Mouse (Mus musculus): Measurements from ENCODE around the gene Lsm2. TPM values are rescaled to one million over a fixed set of nuclear protein-coding genes. Genes with fewer than 3 reads are reported as not detected.
A peak's percentile ranks its signal among the peaks of the same experiment; 100 is the strongest.

Lsm2 gene
- polyA plus RNA-seq, 1 experiment from 2014 or later: 238 TPM

DNA sequence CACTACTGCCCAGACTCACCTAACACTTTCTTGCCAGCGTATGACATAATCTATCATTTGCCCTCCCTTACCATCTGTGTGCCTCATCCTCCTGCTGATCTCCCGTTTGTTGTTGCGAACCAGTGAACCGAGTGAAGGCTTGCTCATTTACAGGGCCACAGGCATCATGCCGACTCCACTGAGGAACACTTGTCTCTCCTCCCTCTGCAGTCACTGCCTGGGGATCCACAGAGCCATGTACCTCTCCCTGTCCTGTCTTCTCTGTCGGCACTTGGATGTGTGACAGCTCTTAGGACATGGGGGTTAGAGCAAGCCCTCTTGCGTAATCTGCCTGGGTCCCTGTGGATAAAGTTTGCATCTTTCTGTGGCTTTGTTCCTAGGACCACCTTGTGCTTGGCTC lies 27.9 kb downstream of the Lsm2 start:
- Histone ChIP-seq H3K4me1 (no peaks in the 10 kb centered on the region), H3K4me2 (no peak overlapping the region), H3K9ac (no peak overlapping the region), H3K36me3 (replicated peaks) (peaks cover 95% of the 10 kb centered on the region), H3K27ac (no peak overlapping the region), H3K4me3 (replicated peaks) (no peak overlapping the region), H3K9me3 (no peaks in the 10 kb centered on the region), H3K27me3 (no peaks in the 10 kb centered on the region)
- no peak for ATAC-seq (ENCODE audit: low FRiP score)
- WGBS: 89% methylated on average over 7 of the region's 7 CpGs

GRCm38 (mm10) chr17:35011440-35011839 lies 29.8 kb downstream of the Lsm2 start:
- no peak for ATAC-seq (ENCODE audit: low FRiP score)
- no peak overlapping the region for H3K9ac ChIP-seq
- WGBS: 94% methylated on average over 8 of the region's 8 CpGs
- no peaks in the 10 kb centered on the region for H3K27me3 ChIP-seq
- no peak overlapping the region for H3K4me2 ChIP-seq
- no peak overlapping the region for H3K4me3 ChIP-seq (replicated peaks)
- H3K4me1 ChIP-seq: 0 out of 2 replicates have a peak, but pooled peaks cover 2% of the 10 kb centered on the region
- no peaks in the 10 kb centered on the region for H3K9me3 ChIP-seq
- H3K27ac ChIP-seq: no peak overlapping the region
- H3K36me3 ChIP-seq (replicated peaks): peaks cover 97% of the 10 kb centered on the region

DNA sequence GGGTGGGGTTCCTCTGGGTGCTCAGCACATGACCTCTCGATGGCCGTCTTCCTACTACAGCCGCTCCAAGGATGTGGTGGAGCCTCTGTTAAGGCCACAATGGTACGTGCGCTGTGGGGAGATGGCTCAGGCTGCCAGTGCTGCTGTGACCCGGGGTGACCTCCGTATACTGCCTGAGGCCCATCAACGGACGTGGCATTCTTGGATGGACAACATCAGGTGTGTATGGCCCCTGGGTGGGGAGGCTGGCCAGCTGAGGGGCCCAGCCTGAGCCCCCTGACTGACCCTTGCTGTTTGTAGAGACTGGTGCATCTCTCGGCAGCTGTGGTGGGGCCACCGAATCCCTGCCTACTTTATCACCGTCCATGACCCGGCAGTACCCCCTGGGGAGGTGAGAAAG lies 30.8 kb downstream of the Lsm2 start:
- ATAC-seq (ENCODE audit: low FRiP score): no peak
- Histone ChIP-seq H3K4me1 (0 out of 2 replicates have a peak, but pooled peaks cover 2% of the 10 kb centered on the region), H3K4me2 (no peak overlapping the region), H3K27me3 (no peaks in the 10 kb centered on the region), H3K4me3 (replicated peaks) (no peak overlapping the region), H3K9ac (no peak overlapping the region), H3K27ac (no peak overlapping the region), H3K9me3 (no peaks in the 10 kb centered on the region), H3K36me3 (replicated peaks) (peaks cover 98% of the 10 kb centered on the region)
- WGBS: 89% methylated on average over 13 of the region's 13 CpGs

DNA sequence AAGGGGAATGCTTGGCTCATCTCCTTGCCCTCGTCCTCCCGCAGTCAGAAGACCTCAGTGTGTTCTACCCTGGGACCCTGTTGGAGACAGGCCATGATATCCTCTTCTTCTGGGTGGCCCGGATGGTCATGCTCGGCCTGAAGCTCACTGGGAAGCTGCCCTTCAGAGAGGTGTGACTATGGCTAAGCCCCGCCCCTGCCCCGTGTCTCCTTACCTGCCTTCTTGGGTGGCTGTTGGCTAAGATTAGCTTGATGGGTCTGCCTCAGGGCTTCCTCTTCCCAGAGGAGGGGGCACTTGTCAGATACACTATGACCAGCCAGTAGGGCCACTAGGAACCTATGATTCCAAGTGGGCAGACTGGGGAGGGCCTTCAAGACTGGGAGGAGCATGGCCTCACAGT lies 31.6 kb downstream of the Lsm2 start:
- no peaks in the 10 kb centered on the region for H3K27me3 ChIP-seq
- H3K9me3 ChIP-seq: no peaks in the 10 kb centered on the region
- no peak for ATAC-seq (ENCODE audit: low FRiP score)
- no peak overlapping the region for H3K9ac ChIP-seq
- no peak overlapping the region for H3K4me2 ChIP-seq
- H3K36me3 ChIP-seq (replicated peaks): peaks cover 91% of the 10 kb centered on the region
- H3K4me1 ChIP-seq: 0 out of 2 replicates have a peak, but pooled peaks cover 2% of the 10 kb centered on the region
- WGBS: 87% methylated on average over 6 of the region's 6 CpGs
- H3K4me3 ChIP-seq (replicated peaks): no peak overlapping the region
- no peak overlapping the region for H3K27ac ChIP-seq

- Histone ChIP-seq H3K9me3 (no peaks in the 10 kb centered on the region), H3K27ac (no peak overlapping the region), H3K4me3 (replicated peaks) (no peak overlapping the region), H3K27me3 (no peaks in the 10 kb centered on the region), H3K9ac (no peak overlapping the region), H3K4me2 (no peak overlapping the region), H3K4me1 (0 out of 2 replicates have a peak, but pooled peaks cover 2% of the 10 kb centered on the region), H3K36me3 (replicated peaks) (peaks cover 72% of the 10 kb centered on the region)
- no peak for ATAC-seq (ENCODE audit: low FRiP score)
- 92% methylated on average over 16 of the region's 16 CpGs for WGBS
Measured at GRCm38 (mm10) chr17:35015296-35015695, 33.6 kb downstream of the Lsm2 start.

DNA sequence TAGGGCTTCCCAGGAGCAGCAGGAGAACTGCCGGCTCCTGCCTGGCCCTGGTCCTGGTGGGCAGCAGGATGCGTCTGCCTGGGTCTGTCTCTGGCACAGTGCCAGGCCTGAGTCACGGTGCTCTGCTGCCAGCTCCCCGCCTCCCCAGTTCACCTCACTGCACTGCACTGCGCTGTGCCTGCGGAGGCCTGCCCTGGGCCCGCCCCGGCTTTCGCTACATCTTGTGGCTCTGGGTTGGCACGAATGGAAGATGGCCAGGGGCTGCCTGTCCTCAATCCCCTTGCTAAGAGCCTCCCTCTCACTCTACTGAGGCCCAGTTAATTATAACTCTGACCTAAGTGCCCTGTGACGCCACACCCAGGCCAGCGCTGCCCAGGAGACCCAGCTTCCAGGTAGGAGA lies 34.7 kb downstream of the Lsm2 start, which contains the start of gene Vwa7:
Vwa7 (plus strand) TSS at position 204 of the 400 bp plus-strand sequence.
- peak; percentile 31; the same call in 1 of the 2 replicates for ATAC-seq (ENCODE audit: low FRiP score)
- WGBS: 62% methylated on average over 12 of the region's 12 CpGs
- Histone ChIP-seq H3K9ac (no peak within 1 kb of the TSS), H3K36me3 (replicated peaks) (peaks cover 61% of the 10 kb centered on the region), H3K4me1 (peaks cover 8% of the 10 kb centered on the region), H3K27ac (peak within 1 kb of the TSS; percentile 46; the same call in 1 of the 2 replicates), H3K4me3 (replicated peaks) (0 out of 2 replicates have a peak within 1 kb of the TSS, but pooled peaks have one; percentile 0), H3K27me3 (no peaks in the 10 kb centered on the region), H3K9me3 (no peaks in the 10 kb centered on the region), H3K4me2 (no peak within 1 kb of the TSS)

DNA sequence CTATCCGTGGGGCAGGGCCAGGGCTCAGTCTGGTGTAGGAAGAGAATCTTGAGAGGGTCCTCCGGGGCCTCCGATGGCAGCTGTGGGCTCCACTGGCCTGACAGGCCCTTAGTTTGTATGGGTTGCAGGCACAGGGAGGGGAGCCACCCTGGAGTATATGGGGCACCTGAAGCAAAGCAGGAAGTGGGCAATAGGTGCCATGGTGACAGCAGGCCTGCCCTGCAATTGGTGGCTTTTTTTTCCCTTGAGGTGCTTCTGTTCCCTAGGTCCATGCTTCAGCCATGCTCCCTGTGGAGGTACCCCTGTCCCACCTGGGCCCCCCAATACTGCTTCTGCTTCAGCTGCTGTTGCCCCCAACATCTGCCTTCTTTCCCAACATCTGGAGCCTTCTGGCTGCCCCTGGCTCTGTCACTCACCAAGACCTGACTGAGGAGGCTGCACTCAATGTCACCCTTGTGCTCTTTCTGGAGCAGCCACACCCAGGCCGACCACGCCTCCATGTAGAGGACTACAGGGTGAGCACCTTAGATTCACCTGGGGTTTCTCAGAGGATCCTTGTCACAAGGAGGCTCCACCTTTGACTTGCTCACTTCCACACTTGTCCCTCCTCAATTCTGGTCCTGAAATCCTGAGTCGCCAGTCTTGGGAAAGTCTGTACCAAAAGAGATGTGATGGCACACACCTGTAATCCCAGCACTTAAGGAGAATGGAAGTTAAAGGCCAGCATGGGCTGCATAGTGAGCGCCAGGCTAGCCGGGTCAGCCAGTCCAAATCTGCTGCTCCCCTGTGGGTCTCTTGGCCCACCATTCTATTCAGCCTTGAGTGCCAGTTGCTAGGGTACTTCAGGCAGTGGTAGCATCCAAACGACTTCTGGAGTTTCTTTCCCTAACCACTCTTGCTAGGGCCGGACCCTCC lies 35.4 kb downstream of the Lsm2 start:
- H3K4me1 ChIP-seq: peaks cover 14% of the 10 kb centered on the region
- H3K27me3 ChIP-seq: no peaks in the 10 kb centered on the region
- H3K4me2 ChIP-seq: no peak overlapping the region
- H3K4me3 ChIP-seq (replicated peaks): no peak overlapping the region
- WGBS: 79% methylated on average over 10 of the region's 10 CpGs
- no peak for ATAC-seq (ENCODE audit: low FRiP score)
- H3K27ac ChIP-seq: peak overlapping the region; percentile 46; the same call in 1 of the 2 replicates
- no peak overlapping the region for H3K9ac ChIP-seq
- H3K9me3 ChIP-seq: no peaks in the 10 kb centered on the region
- peaks cover 54% of the 10 kb centered on the region for H3K36me3 ChIP-seq (replicated peaks)

- Histone ChIP-seq H3K4me2 (no peak overlapping the region), H3K4me1 (peaks cover 14% of the 10 kb centered on the region), H3K4me3 (replicated peaks) (no peak overlapping the region), H3K27ac (no peak overlapping the region), H3K9me3 (no peaks in the 10 kb centered on the region), H3K27me3 (no peaks in the 10 kb centered on the region), H3K9ac (no peak overlapping the region), H3K36me3 (replicated peaks) (peaks cover 48% of the 10 kb centered on the region)
- WGBS: 75% methylated on average over 14 of the region's 14 CpGs
- ATAC-seq (ENCODE audit: low FRiP score): no peak
Measured at GRCm38 (mm10) chr17:35017706-35018030, 36.0 kb downstream of the Lsm2 start.

DNA sequence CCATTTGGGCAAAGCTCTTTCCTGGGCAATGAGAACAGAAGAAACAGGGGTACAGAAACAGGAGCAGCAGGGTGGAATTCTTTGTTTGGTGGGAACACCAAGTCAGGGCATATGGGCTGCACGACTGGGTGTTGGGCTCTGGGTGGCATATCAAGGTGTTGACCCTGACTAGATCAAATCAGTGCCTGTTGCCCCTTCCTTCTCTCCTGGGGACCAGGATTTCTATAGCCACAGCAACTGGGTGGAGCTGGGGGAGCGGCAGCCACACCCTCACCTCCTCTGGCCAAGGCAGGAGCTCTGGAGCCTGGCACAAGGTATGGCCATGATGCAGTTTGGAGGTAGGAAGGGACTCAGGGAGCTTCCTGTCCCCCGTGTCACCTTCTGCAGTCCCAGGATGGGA lies 36.5 kb downstream of the Lsm2 start:
- H3K27me3 ChIP-seq: no peaks in the 10 kb centered on the region
- peaks cover 14% of the 10 kb centered on the region for H3K4me1 ChIP-seq
- H3K4me3 ChIP-seq (replicated peaks): no peak overlapping the region
- peaks cover 43% of the 10 kb centered on the region for H3K36me3 ChIP-seq (replicated peaks)
- no peaks in the 10 kb centered on the region for H3K9me3 ChIP-seq
- no peak overlapping the region for H3K4me2 ChIP-seq
- no peak for ATAC-seq (ENCODE audit: low FRiP score)
- H3K27ac ChIP-seq: no peak overlapping the region
- no peak overlapping the region for H3K9ac ChIP-seq
- WGBS: 82% methylated on average over 3 of the region's 3 CpGs

GRCm38 (mm10) chr17:35019894-35020293 lies 38.2 kb downstream of the Lsm2 start:
- Histone ChIP-seq H3K4me2 (no peak overlapping the region), H3K36me3 (replicated peaks) (peaks cover 26% of the 10 kb centered on the region), H3K27ac (no peak overlapping the region), H3K9me3 (no peaks in the 10 kb centered on the region), H3K9ac (no peak overlapping the region), H3K4me3 (replicated peaks) (no peak overlapping the region), H3K4me1 (peaks cover 17% of the 10 kb centered on the region), H3K27me3 (no peaks in the 10 kb centered on the region)
- WGBS: 82% methylated on average over 11 of the region's 11 CpGs
- ATAC-seq (ENCODE audit: low FRiP score): no peak

- Histone ChIP-seq H3K9me3 (no peaks in the 10 kb centered on the region), H3K4me3 (replicated peaks) (no peak overlapping the region), H3K4me2 (no peak overlapping the region), H3K36me3 (replicated peaks) (peaks cover 19% of the 10 kb centered on the region), H3K9ac (no peak overlapping the region), H3K27ac (no peak overlapping the region), H3K4me1 (peaks cover 17% of the 10 kb centered on the region), H3K27me3 (no peaks in the 10 kb centered on the region)
- 90% methylated on average over 8 of the region's 8 CpGs for WGBS
- ATAC-seq (ENCODE audit: low FRiP score): no peak
Measured at GRCm38 (mm10) chr17:35020551-35020950, 38.9 kb downstream of the Lsm2 start.

- Histone ChIP-seq H3K36me3 (replicated peaks) (peaks cover 12% of the 10 kb centered on the region), H3K27ac (no peak overlapping the region; the same call in 1 of the 2 replicates), H3K9me3 (no peaks in the 10 kb centered on the region), H3K9ac (no peak overlapping the region), H3K4me1 (peaks cover 20% of the 10 kb centered on the region), H3K4me3 (replicated peaks) (0 out of 2 replicates have a peak overlapping the region, but pooled peaks have one; percentile 4), H3K27me3 (no peaks in the 10 kb centered on the region), H3K4me2 (peak overlapping the region; percentile 37)
- ATAC-seq (ENCODE audit: low FRiP score): peak; percentile 76
- 6% methylated on average over 17 of the region's 17 CpGs for WGBS
Measured at GRCm38 (mm10) chr17:35021163-35021808, 39.6 kb downstream of the Lsm2 start.
